8 mouse cellular contexts compared by ENCODE assay signal in the genomic region with DNA sequence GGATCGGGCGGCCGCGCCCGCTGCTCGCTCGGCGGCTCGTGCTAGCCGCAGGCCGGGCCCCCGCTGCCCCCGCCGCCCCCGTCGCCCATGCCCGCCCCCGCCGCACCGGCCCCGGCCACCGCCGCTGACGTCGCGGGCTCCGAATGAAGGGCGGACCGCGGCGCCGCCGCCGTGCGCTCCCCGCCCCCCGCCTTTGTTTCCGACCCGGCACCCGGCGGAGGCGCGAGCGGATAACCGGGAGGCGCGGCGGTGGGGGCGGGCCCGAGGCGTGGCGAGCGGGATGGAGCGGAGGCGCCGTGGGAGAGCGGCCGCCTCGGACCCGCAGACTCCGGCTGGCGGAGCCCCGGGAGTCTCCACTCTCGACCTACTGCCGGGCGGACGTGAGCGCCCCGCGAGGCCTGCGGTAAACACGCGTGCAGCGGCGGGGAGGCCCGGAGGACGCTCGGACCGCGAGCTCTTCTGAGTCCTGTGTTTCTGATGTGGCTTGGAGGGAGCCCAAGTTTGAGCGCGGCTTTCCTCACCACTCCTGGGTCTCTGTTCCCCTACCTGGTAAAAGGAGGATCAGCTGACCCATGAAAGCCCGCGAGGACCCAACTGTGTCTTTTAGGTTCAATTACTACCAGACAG. TPM values are rescaled to one million over a fixed set of nuclear protein-coding genes. Genes with fewer than 3 reads are reported as not detected.
DNase-seq lines count a peak whose midpoint lies in the region; ATAC-seq and TF ChIP-seq lines count a peak whose summit lies in the region.

A gene (minus strand): TSS at position 200 of the 627 bp plus-strand sequence.

- H3K9ac ChIP-seq in intestine, embryonic 16.5 days (ENCODE audit: low read depth, low read length) = peak within 1 kb of the TSS; percentile 79
- H3K9ac ChIP-seq in limb, embryonic 14.5 days (ENCODE audit: low read depth, low read length, severe bottlenecking) = peak within 1 kb of the TSS; percentile 98
- peak within 1 kb of the TSS; percentile 96 for H3K9ac ChIP-seq in midbrain, embryonic 15.5 days

- H3K27me3 ChIP-seq in intestine, embryonic 16.5 days (replicated peaks; ENCODE audit: control insufficient read depth, insufficient read depth, low read length) = no peaks in the 10 kb centered on the region
- no peaks in the 10 kb centered on the region for H3K27me3 ChIP-seq in limb, embryonic 14.5 days (ENCODE audit: control insufficient read depth, insufficient read depth, low read length)
- H3K27me3 ChIP-seq in midbrain, embryonic 15.5 days (replicated peaks) = no peaks in the 10 kb centered on the region
- no peaks in the 10 kb centered on the region for H3K27me3 ChIP-seq in splenic B cell, adult 2 months (ENCODE audit: control insufficient read depth, insufficient read depth, low read length, poor library complexity, severe bottlenecking)

- H3K4me1 ChIP-seq in intestine, embryonic 16.5 days (ENCODE audit: control insufficient read depth, insufficient read depth, low read length) = peaks cover 10% of the 10 kb centered on the region
- H3K4me1 ChIP-seq in limb, embryonic 14.5 days (ENCODE audit: control insufficient read depth, insufficient read depth, low read length) = peaks cover 29% of the 10 kb centered on the region
- H3K4me1 ChIP-seq in midbrain, embryonic 15.5 days = peaks cover 41% of the 10 kb centered on the region

- peak within 1 kb of the TSS; percentile 93 for H3K27ac ChIP-seq in intestine, embryonic 16.5 days (ENCODE audit: low read length)
- H3K27ac ChIP-seq in limb, embryonic 14.5 days (replicated peaks; ENCODE audit: low read depth, low read length) = peak within 1 kb of the TSS; percentile 98
- H3K27ac ChIP-seq in midbrain, embryonic 15.5 days = peak within 1 kb of the TSS; percentile 98

- peak; percentile 87; the same call in 1 of the 2 replicates for TF ChIP-seq POLR2A in limb, embryonic 14.5 days (IDR thresholded peaks at IDR 0.05; ENCODE audit: borderline replicate concordance, extremely low read depth, insufficient read depth, insufficient read length)

- H3K36me3 ChIP-seq in intestine, embryonic 16.5 days (ENCODE audit: control insufficient read depth, insufficient read depth, low read length) = no peaks in the 10 kb centered on the region
- peaks cover 22% of the 10 kb centered on the region for H3K36me3 ChIP-seq in limb, embryonic 14.5 days (ENCODE audit: control insufficient read depth, insufficient read depth, low read length)
- peaks cover 9% of the 10 kb centered on the region for H3K36me3 ChIP-seq in midbrain, embryonic 15.5 days (replicated peaks)
- peaks cover 9% of the 10 kb centered on the region for H3K36me3 ChIP-seq in splenic B cell, adult 2 months (ENCODE audit: control insufficient read depth, insufficient read depth, low read length, poor library complexity, severe bottlenecking)

- WGBS in intestine, embryonic 16.5 days = under 1% methylated on average over 38 of the region's 84 CpGs
- WGBS in limb, embryonic 14.5 days = 1% methylated on average over 41 of the region's 84 CpGs
- WGBS in midbrain, embryonic 15.5 days = under 1% methylated on average over 78 of the region's 84 CpGs

- peak within 1 kb of the TSS; percentile 81 for H3K4me2 ChIP-seq in intestine, embryonic 16.5 days (ENCODE audit: low read depth, low read length)
- peak within 1 kb of the TSS; percentile 57 for H3K4me2 ChIP-seq in limb, embryonic 14.5 days (replicated peaks; ENCODE audit: low read depth, low read length, severe bottlenecking)
- peak within 1 kb of the TSS; percentile 83 for H3K4me2 ChIP-seq in midbrain, embryonic 15.5 days

- peak; percentile 44 for ATAC-seq in granulocyte monocyte progenitor cell, adult 5-6 weeks (replicated peaks; ENCODE audit: poor library complexity, severe bottlenecking)
- ATAC-seq in intestine, embryonic 16.5 days = peak; percentile 56
- ATAC-seq in limb, embryonic 14.5 days (ENCODE audit: low FRiP score, low read depth) = peak; percentile 50
- ATAC-seq in midbrain, embryonic 15.5 days (replicated peaks) = peak; percentile 71

- peak within 1 kb of the TSS; percentile 64 for H3K4me3 ChIP-seq in intestine, embryonic 16.5 days (ENCODE audit: low read length)
- peak within 1 kb of the TSS; percentile 76 for H3K4me3 ChIP-seq in limb, embryonic 14.5 days (replicated peaks; ENCODE audit: low read length)
- H3K4me3 ChIP-seq in midbrain, embryonic 15.5 days = peak within 1 kb of the TSS; percentile 76

- H3K9me3 ChIP-seq in intestine, embryonic 16.5 days (ENCODE audit: control insufficient read depth, low read length) = no peaks in the 10 kb centered on the region
- H3K9me3 ChIP-seq in limb, embryonic 14.5 days (ENCODE audit: control insufficient read depth, low read length) = no peaks in the 10 kb centered on the region
- no peaks in the 10 kb centered on the region for H3K9me3 ChIP-seq in midbrain, embryonic 15.5 days

- peak; percentile 70 to 79 for DNase-seq in left cerebral cortex, adult 18-20 months (ENCODE audit: low spot score in 2 of 2)
- no peak for DNase-seq in left cerebral cortex, adult 9 months (ENCODE audit: low spot score in 2 of 2)
- peak; percentile 81 for DNase-seq in embryo, embryonic 11 days
- DNase-seq in limb, embryonic 14.5 days (ENCODE audit: low spot score) = peak; percentile 47
- peak; percentile 65 for DNase-seq in splenic B cell, adult 2 months (ENCODE audit: low read depth, low spot score)

RNA-seq across cellular contexts. Expression of the gene that starts here (rescaled TPM):
- 10 to 100 TPM; 73.6 to 81.9 TPM for total RNA-seq in left cerebral cortex, adult 18-20 months (2021)
- total RNA-seq in granulocyte monocyte progenitor cell, adult 5-6 weeks (2014; fragmentation: Nextera tagmentation) = 45.7 and 59.7 TPM in 2 replicates
- 30.2 and 31.3 TPM in 2 replicates for total RNA-seq in granulocyte monocyte progenitor cell, adult 5-6 weeks (2017)
- 17.3 and 17.7 TPM in 2 replicates for polyA plus RNA-seq in intestine, embryonic 16.5 days (2015; fragmentation: Nextera tagmentation; extraction: Ambion mirVana)
- polyA plus RNA-seq in limb, embryonic 14.5 days (2012; rRNA removed) = 115 and 120 TPM in 2 replicates
- 38.0 and 47.8 TPM in 2 replicates for polyA plus RNA-seq in limb, embryonic 14.5 days (2014; fragmentation: Nextera tagmentation; extraction: Ambion mirVana)
- polyA plus RNA-seq in midbrain, embryonic 15.5 days (2015; fragmentation: Nextera tagmentation; extraction: Ambion mirVana) = 59.3 and 63.1 TPM in 2 replicates

Comparison
In these comparisons a context has a peak if more than half of its experiments do, and no peak if none do; other contexts are left out.
1. DNase-seq: peak in left cerebral cortex, adult 18-20 months (2 of 2), embryo, embryonic 11 days (single experiment), limb, embryonic 14.5 days (single experiment) and splenic B cell, adult 2 months (single experiment); none in left cerebral cortex, adult 9 months (0 of 2).
2. Peak in every context shown above with its lines, with median percentiles within 50 percentile points of each other: ATAC-seq, H3K27ac ChIP-seq, H3K4me2 ChIP-seq, H3K4me3 ChIP-seq and H3K9ac ChIP-seq.